Mouse (Mus musculus) adrenal gland, adult 18-20 months (tissue): ENCODE results near the gene Msi2. TPM values are rescaled to one million over a fixed set of nuclear protein-coding genes. Genes with fewer than 3 reads are reported as not detected.

Experiments used
- DNase-seq, 2 experiments: peaks; one replicate each; pipeline ENCODE4 v3.0.0; 2021 to 2022; ENCODE audit warnings: low spot score in 2 of 2
- microRNA-seq, 2 experiments: library from miRNA; unstranded; fragments of <30 nt; microRNA quantifications; one replicate each; pipeline ENCODE4 v1.2.0; 2021; ENCODE audit warnings: borderline number of aligned reads in 2 of 2
- total RNA-seq, 2 experiments: library from RNA; stranded (reverse); gene quantifications; 1 replicate in 1 of 2; 2 replicates in 1 of 2; pipeline ENCODE4 v1.2.3; 2021

Msi2 gene
- total RNA-seq, 2 experiments from 2014 or later: 196 to 204 TPM

DNA sequence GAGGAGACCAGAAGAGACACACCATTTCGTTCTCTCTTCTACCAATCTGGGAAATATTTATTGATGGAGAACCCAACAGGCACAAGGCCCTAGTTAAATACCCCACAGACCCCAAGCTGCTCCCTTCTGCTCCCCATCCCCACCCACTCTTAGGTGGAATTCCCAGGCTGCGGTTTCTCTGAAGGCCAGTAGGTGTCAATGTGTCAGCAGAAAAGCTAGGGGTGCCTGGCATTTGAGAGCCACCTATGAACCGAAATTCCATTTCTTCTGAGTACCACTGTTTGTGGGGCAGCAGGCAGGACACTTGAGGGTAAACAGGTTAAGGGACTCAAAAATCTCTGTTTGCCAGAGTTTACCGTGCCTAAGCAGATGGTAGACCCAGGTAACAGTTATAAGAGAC is 426.6 kb downstream of the Msi2 start:
- DNase-seq: no peak

- no peak for DNase-seq
Measured at GRCm38 (mm10) chr11:88291245-88291644, 427.1 kb downstream of the Msi2 start.

Small RNAs within 50 kb of the gene (microRNA-seq; reads per million reads assigned to microRNA genes)
- 6.1 to 6.7 reads per million in 2 experiments for gene Mir378b

Other genes starting within 250 kb of the Msi2 start
- gene Akap1, start 146.1 kb upstream of the Msi2 start, total RNA-seq: 100 to 1,000 TPM; 107 to 121 TPM
- 100 to 1,000 TPM; 108 to 245 TPM for gene Scpep1, start 237.0 kb upstream of the Msi2 start, total RNA-seq
- gene Elobl, start 248.4 kb upstream of the Msi2 start, total RNA-seq: not detected